Mouse (Mus musculus) mesoderm, embryonic 11.5 days (tissue): ENCODE data around the gene Gm6525.

Source experiments
- DNase-seq: peaks from one replicate; pipeline ENCODE4 v3.0.0-alpha.2; 2012; ENCODE audit warnings: low read depth, low spot score

Gm6525 gene

DNA sequence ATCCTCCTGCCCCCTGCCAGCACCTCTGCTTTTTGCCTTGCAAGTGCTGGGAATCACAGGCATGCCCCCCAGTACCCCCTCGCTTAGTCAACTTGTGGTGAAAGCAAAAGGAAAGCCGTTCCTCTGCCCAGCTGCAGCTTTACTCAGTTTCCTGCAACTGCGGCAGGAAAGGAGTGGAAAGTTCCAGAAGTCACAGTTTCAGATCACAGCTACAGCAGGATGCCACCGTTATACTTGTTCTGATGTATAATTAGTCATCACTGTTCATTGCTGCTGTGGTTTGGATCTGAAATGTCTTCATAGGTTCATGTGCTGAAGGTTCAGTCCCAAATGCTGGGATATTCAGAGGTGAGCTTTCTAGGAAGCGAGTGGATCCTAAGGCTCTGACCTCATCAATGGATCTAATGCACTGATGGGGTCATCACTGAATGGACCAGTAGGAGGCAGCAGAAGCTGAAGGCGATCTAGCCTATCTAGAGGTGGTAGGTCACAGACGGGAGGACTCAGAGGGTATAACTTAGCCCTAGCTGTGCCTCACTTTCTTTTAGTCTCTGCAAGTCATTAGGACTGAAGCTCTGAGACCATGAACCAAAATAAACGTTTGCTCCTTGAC lies 4.4 kb upstream of the Gm6525 start:
- DNase-seq: no peak

DNA sequence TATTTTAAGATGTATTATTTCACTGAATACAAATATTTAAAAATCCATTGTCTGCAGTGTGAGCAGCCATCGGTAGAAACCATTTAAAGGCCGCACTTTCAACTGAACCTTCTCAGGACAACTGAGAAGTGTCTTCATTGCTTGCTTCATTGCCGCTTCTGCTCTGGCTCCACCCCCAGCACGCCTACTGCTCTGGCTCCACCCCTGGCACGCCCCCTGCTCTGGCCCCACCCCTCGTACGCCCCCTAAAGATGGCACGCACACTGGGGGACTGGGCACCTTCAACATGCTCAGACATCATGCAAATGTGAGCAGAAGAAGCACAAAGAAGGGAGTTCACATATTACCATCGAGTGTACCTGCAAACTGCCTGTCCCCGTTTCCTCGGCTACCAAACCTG lies 1.5 kb upstream of the Gm6525 start:
- DNase-seq: no peak

GRCm38 (mm10) chr3:84175337-84176315 lies 1.7 kb downstream of the Gm6525 start:
- DNase-seq: peak; percentile 77

DNA sequence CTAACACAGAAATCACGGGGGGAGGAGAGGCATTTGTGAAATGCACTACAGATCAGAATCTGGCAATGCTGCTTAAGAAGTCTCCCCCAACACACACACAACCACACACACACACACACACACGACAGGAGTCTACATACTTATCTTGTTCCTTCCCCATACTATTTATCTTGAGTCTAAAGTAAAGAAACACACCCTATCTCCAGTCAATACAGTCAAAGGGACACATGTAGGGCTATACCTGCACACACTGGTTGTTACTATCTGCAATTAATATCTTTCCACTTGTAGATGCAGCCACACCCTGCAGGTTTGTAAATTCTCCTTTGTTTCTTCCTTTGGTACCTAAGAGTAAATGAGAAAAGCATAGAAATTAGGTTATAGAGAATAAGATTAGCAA lies 3.9 kb downstream of the Gm6525 start:
- no peak for DNase-seq

DNA sequence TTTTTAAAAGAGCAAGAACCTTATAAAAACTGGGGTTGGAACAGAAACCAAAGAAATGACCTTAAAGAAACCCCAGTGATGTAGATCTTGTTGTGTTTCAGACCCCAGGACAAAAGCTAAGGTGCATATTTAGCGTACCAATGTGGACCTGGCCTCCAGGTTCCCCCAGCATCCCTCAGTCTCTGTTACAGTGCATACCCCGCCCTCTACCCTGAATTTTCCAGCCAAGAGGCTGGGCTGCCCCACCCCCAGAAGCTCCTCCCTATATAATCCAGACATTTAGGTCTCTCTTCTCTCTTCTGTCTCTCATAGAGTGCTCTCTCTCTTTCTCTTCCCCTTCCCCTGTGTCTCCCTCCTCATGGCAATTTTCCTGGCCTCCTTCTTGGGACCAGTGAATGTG lies 6.4 kb downstream of the Gm6525 start:
- no peak for DNase-seq

DNA sequence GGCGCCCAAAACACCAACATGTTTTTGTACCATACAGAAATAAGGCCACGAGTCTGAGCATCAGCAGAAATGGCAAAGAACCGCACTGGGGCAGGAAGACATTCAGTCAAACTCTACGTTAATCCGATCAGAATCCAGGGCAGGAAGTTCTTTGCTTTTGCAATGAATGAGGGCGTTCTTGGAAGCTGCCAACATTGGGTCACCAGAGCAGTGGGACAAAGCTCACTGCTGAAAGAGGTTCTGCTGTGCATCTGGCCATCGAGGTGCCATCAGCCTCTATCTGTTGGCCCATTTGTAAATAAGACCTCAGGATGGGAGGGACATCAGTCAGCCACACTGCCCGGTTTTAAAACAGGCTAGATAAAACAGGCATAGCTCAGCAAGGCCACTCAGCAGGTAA lies 7.2 kb downstream of the Gm6525 start:
- no peak for DNase-seq

DNA sequence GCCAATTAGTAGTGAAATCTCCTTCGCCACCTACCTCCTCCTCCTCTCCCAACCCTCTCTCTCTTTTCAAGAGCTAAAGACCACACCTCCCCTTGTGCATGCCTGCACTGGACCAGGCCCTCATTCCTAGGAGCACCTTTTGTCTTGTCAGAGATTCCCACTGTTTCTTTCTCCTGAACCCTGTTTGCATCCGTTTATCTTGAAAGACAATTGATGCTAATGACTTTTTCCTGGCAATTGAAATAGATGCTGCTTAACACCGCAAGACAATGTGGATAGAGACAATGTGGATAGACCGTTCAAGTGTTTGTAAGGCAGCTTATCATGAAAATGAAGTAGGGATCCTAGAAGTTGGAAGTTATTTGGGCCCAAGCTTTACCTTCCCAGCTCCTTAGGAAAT lies 7.8 kb downstream of the Gm6525 start:
- no peak for DNase-seq

- no peak for DNase-seq
Measured at GRCm38 (mm10) chr3:84189629-84190173, 15.8 kb downstream of the Gm6525 start.

DNA sequence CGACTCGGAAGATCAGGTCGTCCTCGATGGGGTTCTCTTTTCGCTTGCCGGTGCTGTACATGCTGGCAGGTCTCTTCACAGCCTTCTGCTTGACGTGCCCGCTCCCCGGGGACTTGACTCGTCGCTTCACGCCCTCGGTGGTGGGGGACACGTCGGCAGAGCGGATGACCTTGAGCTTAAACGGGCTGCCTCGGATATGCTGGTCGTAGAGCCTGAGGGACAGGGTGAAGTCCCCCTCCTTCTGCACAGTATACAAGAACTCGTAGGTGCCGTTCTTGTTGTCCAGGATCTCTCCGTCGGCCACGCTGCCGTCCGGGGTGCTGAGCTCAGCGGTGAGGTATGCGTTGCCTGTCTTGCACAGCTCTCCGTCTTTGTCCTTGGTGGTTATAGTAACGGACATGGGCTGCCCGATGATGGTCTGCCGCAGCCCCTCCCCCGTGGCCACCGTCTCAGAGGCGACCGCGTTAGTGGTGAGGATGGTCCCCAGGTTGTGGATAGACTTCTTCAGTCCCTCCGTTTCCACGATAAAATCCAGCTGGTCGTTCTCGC lies 16.7 kb downstream of the Gm6525 start:
- peak; percentile 61 for DNase-seq

- no peak for DNase-seq
Measured at GRCm38 (mm10) chr3:84191141-84191881, 17.4 kb downstream of the Gm6525 start.

GRCm38 (mm10) chr3:84193881-84194280 lies 20.0 kb downstream of the Gm6525 start:
- DNase-seq: no peak

GRCm38 (mm10) chr3:84198229-84198628 lies 24.3 kb downstream of the Gm6525 start:
- no peak for DNase-seq

- no peak for DNase-seq
Measured at GRCm38 (mm10) chr3:84199516-84199915, 25.6 kb downstream of the Gm6525 start.

DNA sequence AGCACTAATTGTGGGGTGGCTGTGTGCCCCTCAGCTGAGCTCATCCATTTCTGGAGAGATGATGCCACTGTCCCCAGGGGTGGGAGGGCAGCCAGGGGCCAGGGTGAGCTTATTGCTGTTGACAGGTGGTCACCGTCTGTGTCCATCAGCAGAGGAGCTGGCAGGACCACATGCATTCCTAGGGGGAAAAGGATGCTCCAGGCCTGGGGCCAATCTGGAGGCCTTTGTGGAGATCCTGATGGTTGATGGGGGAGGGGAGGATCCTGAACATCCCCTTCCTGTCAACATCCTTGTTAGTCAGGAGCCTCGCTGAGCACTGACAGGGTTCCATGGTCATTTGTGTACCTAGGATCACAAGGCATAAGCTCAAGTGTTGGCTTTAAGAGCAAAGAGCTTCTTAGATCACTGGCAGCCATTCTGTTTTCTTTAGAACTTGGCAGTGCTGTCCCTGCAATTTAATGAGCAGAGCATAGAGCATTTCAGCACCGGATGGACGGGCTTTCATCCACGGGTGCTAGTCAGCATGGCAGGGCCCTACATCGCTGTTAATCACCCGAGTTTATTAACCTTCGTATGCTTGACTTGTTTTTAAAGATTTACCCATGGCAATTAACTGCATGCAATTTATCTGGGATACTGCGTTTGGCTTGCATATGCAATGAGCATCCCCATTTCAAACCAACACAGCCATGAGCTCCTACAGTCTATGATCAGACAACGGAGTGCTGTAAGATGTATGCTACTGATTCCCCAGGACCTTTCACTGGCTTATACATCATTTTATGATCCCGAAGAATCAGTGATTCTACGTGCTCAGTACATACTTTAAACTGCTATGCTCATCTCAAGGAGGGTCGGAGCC lies 26.9 kb downstream of the Gm6525 start:
- DNase-seq: no peak

GRCm38 (mm10) chr3:84204640-84205039 lies 30.7 kb downstream of the Gm6525 start:
- no peak for DNase-seq

- DNase-seq: no peak
Measured at GRCm38 (mm10) chr3:84205650-84206049, 31.7 kb downstream of the Gm6525 start.

DNA sequence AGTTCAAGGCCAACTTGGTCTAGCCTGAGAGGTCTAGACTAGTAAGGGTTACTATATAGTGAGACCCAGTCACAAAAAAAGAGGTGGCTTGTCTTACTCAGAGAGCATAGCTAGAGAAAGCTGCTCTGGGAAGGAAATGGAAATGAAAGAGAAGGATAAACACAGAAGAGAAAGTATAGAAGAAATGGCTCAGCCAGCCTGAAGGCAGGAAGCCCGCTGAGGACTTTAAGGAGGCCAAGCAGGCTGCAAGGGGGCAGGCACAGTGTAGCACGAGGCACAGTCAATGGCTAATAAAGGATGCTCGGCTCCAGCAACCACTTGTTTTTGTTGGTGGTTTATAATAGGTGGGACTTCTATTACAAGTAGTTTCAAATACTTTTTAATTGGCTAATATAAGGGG lies 32.2 kb downstream of the Gm6525 start:
- no peak for DNase-seq

DNA sequence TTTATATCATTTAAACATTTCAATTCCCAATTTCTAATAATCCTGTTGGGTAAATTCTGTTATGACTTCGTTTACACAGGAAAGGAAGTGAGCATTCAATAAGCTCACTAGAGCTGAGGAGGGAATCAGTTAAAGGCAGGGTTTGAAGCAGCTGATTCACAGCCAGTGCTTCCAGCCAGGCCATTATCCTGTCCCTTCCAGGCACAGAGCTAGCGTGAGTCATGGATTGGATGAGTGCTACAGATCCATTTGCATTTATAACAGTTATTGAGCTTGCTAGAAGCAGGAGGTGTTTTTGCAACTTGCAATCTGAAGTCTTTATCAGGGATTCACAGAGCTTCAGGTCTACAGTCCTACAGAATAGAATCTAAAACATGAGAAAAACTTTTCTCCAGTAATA lies 33.5 kb downstream of the Gm6525 start:
- no peak for DNase-seq

DNA sequence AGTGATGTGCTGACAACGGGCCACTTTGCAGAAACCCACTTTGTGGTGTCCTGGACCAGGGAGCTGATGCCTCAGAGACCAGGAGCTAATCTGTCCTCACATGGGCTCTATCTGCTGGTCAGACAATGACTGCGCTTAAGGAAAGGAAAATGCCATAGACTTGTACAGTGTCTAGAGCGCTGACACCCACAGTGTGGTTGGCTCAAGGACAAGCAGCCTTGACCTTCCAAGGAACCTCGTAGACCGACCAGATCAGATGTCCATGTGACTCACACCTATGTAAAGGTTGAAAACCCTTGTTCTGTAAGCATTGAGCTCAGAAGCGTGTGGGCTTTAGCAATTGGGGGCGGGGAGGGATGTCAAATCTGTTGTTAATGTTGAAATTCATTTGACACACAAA lies 34.6 kb downstream of the Gm6525 start:
- no peak for DNase-seq

DNA sequence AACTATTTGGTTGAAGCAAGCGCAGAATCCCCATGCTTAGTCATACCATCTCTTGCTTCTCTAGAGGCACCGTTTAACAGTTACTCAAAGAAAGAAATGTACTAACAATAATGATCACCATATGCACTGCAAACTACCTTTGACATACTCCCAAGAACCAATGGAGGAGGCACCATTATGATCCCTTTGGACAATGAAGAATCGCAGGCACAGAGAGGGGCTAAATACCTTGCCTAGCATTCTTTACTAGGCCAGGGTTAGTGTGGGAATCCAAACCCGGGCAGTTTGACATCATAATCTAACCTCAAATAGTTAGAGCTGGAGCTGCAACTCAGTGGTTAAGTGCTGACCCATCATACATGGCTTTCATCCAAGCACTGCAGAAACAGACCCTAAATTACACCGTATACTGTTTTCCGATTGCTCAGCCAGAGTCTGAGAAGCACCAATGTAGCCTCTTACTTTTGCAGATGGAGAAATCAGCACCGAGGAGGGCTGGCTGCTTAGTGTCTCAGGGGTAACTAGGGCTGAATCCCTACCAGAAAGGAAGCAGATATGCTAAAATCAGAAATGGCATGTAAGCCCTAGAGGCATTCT lies 35.1 kb downstream of the Gm6525 start:
- no peak for DNase-seq
